Mouse (Mus musculus): Measurements from ENCODE around the gene Kcnh7. TPM values are rescaled to one million over a fixed set of nuclear protein-coding genes. Genes with fewer than 3 reads are reported as not detected.
"Not testable (repeated sequence)": the region's sequence is repeated elsewhere in the genome, so short reads cannot be mapped to it uniquely, and the experiment has no call there.

Kcnh7 gene
- polyA plus RNA-seq, 1 experiment, result not detected

- no peak overlapping the region for H3K4me3 ChIP-seq (ENCODE audit: insufficient read depth, low read length)
- H3K27ac ChIP-seq (ENCODE audit: insufficient read depth, low read depth, low read length), result no peak overlapping the region
- H3K4me1 ChIP-seq (ENCODE audit: control insufficient read depth, insufficient read depth, low read length), result no peaks in the 10 kb centered on the region
- TF ChIP-seq POLR2A (IDR thresholded peaks at IDR 0.05; ENCODE audit: borderline replicate concordance, low read depth, low read length), result no peak
- no peak for TF ChIP-seq CTCF (IDR thresholded peaks at IDR 0.05; ENCODE audit: low read depth, low read length)
These were observed 453.4 kb downstream of the Kcnh7 start for GRCm38 (mm10) chr2:62730671-62731070.

GRCm38 (mm10) chr2:62727732-62728131 is 456.4 kb downstream of the Kcnh7 start:
- Histone ChIP-seq H3K4me3 (ENCODE audit: insufficient read depth, low read length) (no peak overlapping the region), H3K4me1 (ENCODE audit: control insufficient read depth, insufficient read depth, low read length) (no peaks in the 10 kb centered on the region), H3K27ac (ENCODE audit: insufficient read depth, low read depth, low read length) (no peak overlapping the region)
- no peak for TF ChIP-seq CTCF (IDR thresholded peaks at IDR 0.05; ENCODE audit: low read depth, low read length)
- TF ChIP-seq POLR2A (IDR thresholded peaks at IDR 0.05; ENCODE audit: borderline replicate concordance, low read depth, low read length), result no peak

- H3K4me1 ChIP-seq (ENCODE audit: control insufficient read depth, insufficient read depth, low read length), result no peaks in the 10 kb centered on the region
- no peak for TF ChIP-seq POLR2A (IDR thresholded peaks at IDR 0.05; ENCODE audit: borderline replicate concordance, low read depth, low read length)
- TF ChIP-seq CTCF (IDR thresholded peaks at IDR 0.05; ENCODE audit: low read depth, low read length), result no peak
- no peak overlapping the region for H3K4me3 ChIP-seq (ENCODE audit: insufficient read depth, low read length)
- H3K27ac ChIP-seq (ENCODE audit: insufficient read depth, low read depth, low read length), result no peak overlapping the region
These were observed 458.1 kb downstream of the Kcnh7 start for GRCm38 (mm10) chr2:62725946-62726345.

- Histone ChIP-seq H3K4me1 (ENCODE audit: control insufficient read depth, insufficient read depth, low read length) (no peaks in the 10 kb centered on the region), H3K4me3 (ENCODE audit: insufficient read depth, low read length) (no peak overlapping the region), H3K27ac (ENCODE audit: insufficient read depth, low read depth, low read length) (no peak overlapping the region)
- no peak for TF ChIP-seq CTCF (IDR thresholded peaks at IDR 0.05; ENCODE audit: low read depth, low read length)
- TF ChIP-seq POLR2A (IDR thresholded peaks at IDR 0.05; ENCODE audit: borderline replicate concordance, low read depth, low read length), result no peak
These were observed 465.7 kb downstream of the Kcnh7 start for GRCm38 (mm10) chr2:62718411-62718810.

- Histone ChIP-seq H3K4me3 (ENCODE audit: insufficient read depth, low read length) (no peak overlapping the region), H3K27ac (ENCODE audit: insufficient read depth, low read depth, low read length) (no peak overlapping the region), H3K4me1 (ENCODE audit: control insufficient read depth, insufficient read depth, low read length) (no peaks in the 10 kb centered on the region)
- TF ChIP-seq CTCF (IDR thresholded peaks at IDR 0.05; ENCODE audit: low read depth, low read length) (no peak), POLR2A (IDR thresholded peaks at IDR 0.05; ENCODE audit: borderline replicate concordance, low read depth, low read length) (no peak)
These were observed 466.8 kb downstream of the Kcnh7 start for GRCm38 (mm10) chr2:62717270-62717669.

GRCm38 (mm10) chr2:62715260-62715659 is 468.8 kb downstream of the Kcnh7 start:
- Histone ChIP-seq H3K4me3 (ENCODE audit: insufficient read depth, low read length) (no peak overlapping the region), H3K4me1 (ENCODE audit: control insufficient read depth, insufficient read depth, low read length) (no peaks in the 10 kb centered on the region), H3K27ac (ENCODE audit: insufficient read depth, low read depth, low read length) (no peak overlapping the region)
- no peak for TF ChIP-seq POLR2A (IDR thresholded peaks at IDR 0.05; ENCODE audit: borderline replicate concordance, low read depth, low read length)
- TF ChIP-seq CTCF (IDR thresholded peaks at IDR 0.05; ENCODE audit: low read depth, low read length), result no peak

- H3K4me1 ChIP-seq (ENCODE audit: control insufficient read depth, insufficient read depth, low read length); H3K27ac ChIP-seq (ENCODE audit: insufficient read depth, low read depth, low read length); H3K4me3 ChIP-seq (ENCODE audit: insufficient read depth, low read length): not testable (repeated sequence)
These were observed 469.7 kb downstream of the Kcnh7 start for GRCm38 (mm10) chr2:62714362-62714761.

- Histone ChIP-seq H3K27ac (ENCODE audit: insufficient read depth, low read depth, low read length) (no peak overlapping the region), H3K4me1 (ENCODE audit: control insufficient read depth, insufficient read depth, low read length) (0 out of 2 replicates have a peak, but pooled peaks cover 3% of the 10 kb centered on the region), H3K4me3 (ENCODE audit: insufficient read depth, low read length) (no peak overlapping the region)
- TF ChIP-seq POLR2A (IDR thresholded peaks at IDR 0.05; ENCODE audit: borderline replicate concordance, low read depth, low read length), result no peak
- TF ChIP-seq CTCF (IDR thresholded peaks at IDR 0.05; ENCODE audit: low read depth, low read length), result no peak
These were observed 474.5 kb downstream of the Kcnh7 start for GRCm38 (mm10) chr2:62709633-62710032.

GRCm38 (mm10) chr2:62706313-62706712 is 477.8 kb downstream of the Kcnh7 start:
- Histone ChIP-seq H3K4me3 (ENCODE audit: insufficient read depth, low read length) (no peak overlapping the region), H3K4me1 (ENCODE audit: control insufficient read depth, insufficient read depth, low read length) (0 out of 2 replicates have a peak, but pooled peaks cover 3% of the 10 kb centered on the region), H3K27ac (ENCODE audit: insufficient read depth, low read depth, low read length) (no peak overlapping the region)
- TF ChIP-seq POLR2A (IDR thresholded peaks at IDR 0.05; ENCODE audit: borderline replicate concordance, low read depth, low read length) (no peak), CTCF (IDR thresholded peaks at IDR 0.05; ENCODE audit: low read depth, low read length) (no peak)

- Histone ChIP-seq H3K4me3 (ENCODE audit: insufficient read depth, low read length) (peak overlapping the region; percentile 35), H3K27ac (ENCODE audit: insufficient read depth, low read depth, low read length) (no peak overlapping the region), H3K4me1 (ENCODE audit: control insufficient read depth, insufficient read depth, low read length) (peaks cover 14% of the 10 kb centered on the region)
- TF ChIP-seq POLR2A (IDR thresholded peaks at IDR 0.05; ENCODE audit: borderline replicate concordance, low read depth, low read length), result no peak
- TF ChIP-seq CTCF (IDR thresholded peaks at IDR 0.05; ENCODE audit: low read depth, low read length), result no peak
These were observed 498.2 kb downstream of the Kcnh7 start for GRCm38 (mm10) chr2:62685934-62686333.

- TF ChIP-seq POLR2A (IDR thresholded peaks at IDR 0.05; ENCODE audit: borderline replicate concordance, low read depth, low read length) (no peak), CTCF (IDR thresholded peaks at IDR 0.05; ENCODE audit: low read depth, low read length) (no peak)
- Histone ChIP-seq H3K4me3 (ENCODE audit: insufficient read depth, low read length) (peak overlapping the region; percentile 31), H3K4me1 (ENCODE audit: control insufficient read depth, insufficient read depth, low read length) (peaks cover 21% of the 10 kb centered on the region), H3K27ac (ENCODE audit: insufficient read depth, low read depth, low read length) (no peak overlapping the region)
These were observed 499.0 kb downstream of the Kcnh7 start for GRCm38 (mm10) chr2:62684989-62685595.

Measured in bone marrow macrophage, adult 2 months (primary cell).